Mouse (Mus musculus) testis, adult 2 months (tissue): ENCODE data around the gene Tuba8.

Experiments used
- CTCF ChIP-seq: fragments of 200-500 bp; IDR thresholded peaks from 2 replicates; pipeline ENCODE4 v1.5.1; 2012; ENCODE audit warnings: low read depth, mild to moderate bottlenecking, inconsistent platforms, low read length, moderate library complexity; ENCODE audit not compliant: control insufficient read depth, insufficient read depth, insufficient replicate concordance
- POLR2A ChIP-seq: fragments of 200-500 bp; IDR thresholded peaks from 2 replicates; pipeline ENCODE4 v1.6.1; 2012; ENCODE audit warnings: low read depth, mild to moderate bottlenecking, inconsistent platforms, low read length, moderate library complexity; ENCODE audit not compliant: control insufficient read depth

- no peak for TF ChIP-seq POLR2A
- TF ChIP-seq CTCF = no peak
These were observed 412 bp downstream of the Tuba8 start for GRCm38 (mm10) chr6:121210926-121211289.
